Mouse (Mus musculus): Measurements from ENCODE around the gene Mdm2. TPM values are rescaled to one million over a fixed set of nuclear protein-coding genes. Genes with fewer than 3 reads are reported as not detected.

Gene Mdm2
- polyA plus RNA-seq, 1 experiment from 2014 or later = 48.4 TPM

- WGBS = 97% methylated on average over 6 of the region's 6 CpGs
- ATAC-seq (ENCODE audit: low FRiP score) (no peak), DNase-seq (ENCODE audit: low spot score) (no peak)
- H3K27ac ChIP-seq = no peak overlapping the region
- H3K36me3 ChIP-seq (replicated peaks; ENCODE audit: control insufficient read depth, insufficient read depth) = peaks cover 94% of the 10 kb centered on the region
- H3K4me2 ChIP-seq (replicated peaks) = no peak overlapping the region
- H3K9ac ChIP-seq = no peak overlapping the region
- no peaks in the 10 kb centered on the region for H3K9me3 ChIP-seq (ENCODE audit: control insufficient read depth, low read length)
- H3K4me3 ChIP-seq (replicated peaks; ENCODE audit: low read length) = no peak overlapping the region
- H3K27me3 ChIP-seq (ENCODE audit: control insufficient read depth, insufficient read depth, low read length) = no peaks in the 10 kb centered on the region
- H3K4me1 ChIP-seq (replicated peaks; ENCODE audit: control insufficient read depth, insufficient read depth, low read length) = no peaks in the 10 kb centered on the region
Measured at GRCm38 (mm10) chr10:117696827-117697560, 13.6 kb downstream of the Mdm2 start.

GRCm38 (mm10) chr10:117696021-117696826 is 14.3 kb downstream of the Mdm2 start:
- ATAC-seq (ENCODE audit: low FRiP score) (no peak), DNase-seq (ENCODE audit: low spot score) (no peak)
- Histone ChIP-seq H3K9me3 (ENCODE audit: control insufficient read depth, low read length) (no peaks in the 10 kb centered on the region), H3K4me1 (replicated peaks; ENCODE audit: control insufficient read depth, insufficient read depth, low read length) (no peaks in the 10 kb centered on the region), H3K9ac (no peak overlapping the region), H3K27ac (no peak overlapping the region), H3K4me2 (replicated peaks) (no peak overlapping the region), H3K4me3 (replicated peaks; ENCODE audit: low read length) (no peak overlapping the region), H3K27me3 (ENCODE audit: control insufficient read depth, insufficient read depth, low read length) (no peaks in the 10 kb centered on the region), H3K36me3 (replicated peaks; ENCODE audit: control insufficient read depth, insufficient read depth) (peaks cover 94% of the 10 kb centered on the region)
- 94% methylated on average over 8 of the region's 8 CpGs for WGBS

- H3K27me3 ChIP-seq (ENCODE audit: control insufficient read depth, insufficient read depth, low read length) = no peaks in the 10 kb centered on the region
- DNase-seq (ENCODE audit: low spot score) = no peak
- no peak overlapping the region for H3K9ac ChIP-seq
- ATAC-seq (ENCODE audit: low FRiP score) = no peak
- no peaks in the 10 kb centered on the region for H3K9me3 ChIP-seq (ENCODE audit: control insufficient read depth, low read length)
- no peak overlapping the region for H3K4me2 ChIP-seq (replicated peaks)
- WGBS = 96% methylated on average over 4 of the region's 4 CpGs
- H3K4me1 ChIP-seq (replicated peaks; ENCODE audit: control insufficient read depth, insufficient read depth, low read length) = no peaks in the 10 kb centered on the region
- no peak overlapping the region for H3K4me3 ChIP-seq (replicated peaks; ENCODE audit: low read length)
- peaks cover 94% of the 10 kb centered on the region for H3K36me3 ChIP-seq (replicated peaks; ENCODE audit: control insufficient read depth, insufficient read depth)
- H3K27ac ChIP-seq = no peak overlapping the region
Measured at GRCm38 (mm10) chr10:117695605-117696004, 15.0 kb downstream of the Mdm2 start.

GRCm38 (mm10) chr10:117695027-117695426 is 15.5 kb downstream of the Mdm2 start:
- H3K27me3 ChIP-seq (ENCODE audit: control insufficient read depth, insufficient read depth, low read length) = no peaks in the 10 kb centered on the region
- peaks cover 94% of the 10 kb centered on the region for H3K36me3 ChIP-seq (replicated peaks; ENCODE audit: control insufficient read depth, insufficient read depth)
- H3K4me2 ChIP-seq (replicated peaks) = no peak overlapping the region
- DNase-seq (ENCODE audit: low spot score) (no peak), ATAC-seq (ENCODE audit: low FRiP score) (no peak)
- H3K9me3 ChIP-seq (ENCODE audit: control insufficient read depth, low read length) = no peaks in the 10 kb centered on the region
- no peaks in the 10 kb centered on the region for H3K4me1 ChIP-seq (replicated peaks; ENCODE audit: control insufficient read depth, insufficient read depth, low read length)
- H3K27ac ChIP-seq = no peak overlapping the region
- WGBS = 96% methylated on average over 4 of the region's 4 CpGs
- H3K4me3 ChIP-seq (replicated peaks; ENCODE audit: low read length) = no peak overlapping the region
- H3K9ac ChIP-seq = no peak overlapping the region

DNA sequence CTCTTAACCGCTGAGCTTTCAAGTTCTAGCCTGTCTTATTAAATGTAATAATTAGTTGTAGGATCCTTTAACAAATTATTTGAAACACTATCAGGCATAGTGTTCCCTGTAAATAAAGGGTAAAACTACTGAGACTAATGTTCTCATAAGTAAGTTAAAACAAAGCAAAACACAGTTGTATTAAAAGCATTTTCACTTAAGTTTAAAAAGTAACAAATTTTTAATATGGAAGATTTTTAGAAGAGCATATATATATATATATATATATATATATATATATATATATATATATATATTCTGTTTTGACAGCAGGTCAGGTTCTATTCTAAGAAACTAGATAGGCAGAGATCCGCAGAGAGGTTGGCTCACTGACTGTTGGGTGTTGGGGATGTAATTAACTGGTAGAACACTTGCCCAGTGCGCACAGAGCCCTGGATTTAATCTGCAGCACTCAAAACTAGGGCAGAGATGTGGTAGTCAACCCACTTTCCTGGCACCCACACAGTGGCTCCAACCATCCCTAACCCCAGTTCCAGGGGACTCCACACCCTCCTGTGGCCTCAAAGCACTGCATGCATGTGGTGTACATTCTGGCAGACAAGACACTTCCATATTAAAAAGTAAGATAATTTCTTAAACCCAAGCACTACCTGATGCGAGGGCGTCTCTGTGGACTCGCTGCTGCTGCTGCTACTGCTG is 16.2 kb downstream of the Mdm2 start:
- Histone ChIP-seq H3K27ac (no peak overlapping the region), H3K4me3 (replicated peaks; ENCODE audit: low read length) (no peak overlapping the region), H3K9me3 (ENCODE audit: control insufficient read depth, low read length) (no peaks in the 10 kb centered on the region), H3K27me3 (ENCODE audit: control insufficient read depth, insufficient read depth, low read length) (no peaks in the 10 kb centered on the region), H3K4me1 (replicated peaks; ENCODE audit: control insufficient read depth, insufficient read depth, low read length) (no peaks in the 10 kb centered on the region), H3K36me3 (replicated peaks; ENCODE audit: control insufficient read depth, insufficient read depth) (peaks cover 94% of the 10 kb centered on the region), H3K4me2 (replicated peaks) (no peak overlapping the region), H3K9ac (no peak overlapping the region)
- WGBS = 95% methylated on average over 6 of the region's 6 CpGs
- DNase-seq (ENCODE audit: low spot score) = no peak
- no peak for ATAC-seq (ENCODE audit: low FRiP score)

DNA sequence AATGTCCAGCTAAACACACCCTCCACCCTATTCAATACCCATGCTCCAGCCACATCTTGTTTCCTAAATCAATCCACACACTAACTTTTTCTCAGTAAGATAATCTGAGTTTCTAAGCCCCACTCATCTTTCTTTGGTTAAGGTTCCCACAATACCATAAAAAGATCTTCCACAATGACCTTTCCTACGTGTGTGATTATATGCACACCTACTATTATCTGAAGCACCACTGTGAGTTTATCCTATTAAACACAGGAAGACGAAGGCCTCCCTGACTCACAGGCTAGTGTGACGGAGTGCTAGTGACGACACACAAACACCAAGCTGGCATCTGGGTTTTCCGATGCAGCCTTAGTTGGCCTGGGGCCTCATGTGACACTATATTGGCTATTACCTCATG is 17.6 kb downstream of the Mdm2 start:
- DNase-seq (ENCODE audit: low spot score) (no peak), ATAC-seq (ENCODE audit: low FRiP score) (no peak)
- H3K4me1 ChIP-seq (replicated peaks; ENCODE audit: control insufficient read depth, insufficient read depth, low read length) = no peaks in the 10 kb centered on the region
- no peaks in the 10 kb centered on the region for H3K27me3 ChIP-seq (ENCODE audit: control insufficient read depth, insufficient read depth, low read length)
- peaks cover 93% of the 10 kb centered on the region for H3K36me3 ChIP-seq (replicated peaks; ENCODE audit: control insufficient read depth, insufficient read depth)
- H3K4me3 ChIP-seq (replicated peaks; ENCODE audit: low read length) = no peak overlapping the region
- H3K9ac ChIP-seq = no peak overlapping the region
- no peak overlapping the region for H3K4me2 ChIP-seq (replicated peaks)
- H3K27ac ChIP-seq = no peak overlapping the region
- H3K9me3 ChIP-seq (ENCODE audit: control insufficient read depth, low read length) = no peaks in the 10 kb centered on the region
- 96% methylated on average over 5 of the region's 5 CpGs for WGBS

DNA sequence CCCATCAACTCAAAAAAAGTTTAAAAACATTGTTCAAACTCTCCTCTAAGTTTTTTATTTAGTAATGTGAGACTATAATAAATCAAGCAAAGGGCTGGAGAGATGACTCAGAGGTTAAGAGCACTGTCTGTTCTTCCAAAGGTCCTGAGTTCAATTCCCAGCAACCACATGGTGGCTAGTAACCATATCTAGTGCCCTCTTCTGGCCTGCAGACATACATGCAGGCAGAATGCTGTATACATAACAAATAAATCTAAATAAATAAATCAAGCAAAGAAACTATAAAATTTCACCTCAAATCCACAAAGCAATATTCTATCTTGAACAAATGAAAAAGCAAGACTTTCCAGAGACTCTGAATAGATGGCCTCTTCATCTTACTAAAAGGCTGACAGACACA is 18.4 kb downstream of the Mdm2 start:
- no peak overlapping the region for H3K27ac ChIP-seq
- H3K9ac ChIP-seq = no peak overlapping the region
- no peaks in the 10 kb centered on the region for H3K27me3 ChIP-seq (ENCODE audit: control insufficient read depth, insufficient read depth, low read length)
- no peaks in the 10 kb centered on the region for H3K4me1 ChIP-seq (replicated peaks; ENCODE audit: control insufficient read depth, insufficient read depth, low read length)
- no peak overlapping the region for H3K4me3 ChIP-seq (replicated peaks; ENCODE audit: low read length)
- DNase-seq (ENCODE audit: low spot score) (no peak), ATAC-seq (ENCODE audit: low FRiP score) (no peak)
- peaks cover 91% of the 10 kb centered on the region for H3K36me3 ChIP-seq (replicated peaks; ENCODE audit: control insufficient read depth, insufficient read depth)
- no peak overlapping the region for H3K4me2 ChIP-seq (replicated peaks)
- no peaks in the 10 kb centered on the region for H3K9me3 ChIP-seq (ENCODE audit: control insufficient read depth, low read length)

DNA sequence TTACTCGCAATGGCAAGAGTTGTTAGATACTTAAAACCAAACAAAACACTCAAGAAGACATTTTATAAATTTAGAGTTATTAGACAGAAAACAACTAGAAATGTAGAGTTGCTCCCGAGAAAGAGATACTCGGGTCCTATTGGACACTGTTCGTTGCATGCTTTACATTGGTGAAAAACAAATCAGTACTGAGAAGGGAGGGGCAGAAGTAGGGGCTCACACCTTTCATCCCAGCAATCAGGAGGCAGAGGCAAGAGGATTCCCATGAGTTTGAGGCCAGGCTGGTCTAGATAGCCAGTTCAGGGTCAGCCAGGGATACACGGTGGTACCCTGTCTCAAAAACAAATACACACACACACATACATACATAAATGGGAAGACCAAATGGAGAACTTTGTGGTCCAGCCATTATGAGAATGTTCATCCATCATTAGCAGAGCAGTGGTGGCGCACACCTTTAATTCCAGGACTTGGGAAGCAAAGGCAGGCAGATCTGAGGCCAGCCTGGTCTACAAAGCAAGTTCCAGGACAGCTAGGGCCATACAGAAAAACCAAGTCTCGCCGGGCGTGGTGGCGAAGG is 19.1 kb downstream of the Mdm2 start:
- H3K27me3 ChIP-seq (ENCODE audit: control insufficient read depth, insufficient read depth, low read length) = no peaks in the 10 kb centered on the region
- WGBS = 95% methylated on average over 10 of the region's 10 CpGs
- H3K4me1 ChIP-seq (replicated peaks; ENCODE audit: control insufficient read depth, insufficient read depth, low read length) = no peaks in the 10 kb centered on the region
- no peak overlapping the region for H3K27ac ChIP-seq
- no peak overlapping the region for H3K4me3 ChIP-seq (replicated peaks; ENCODE audit: low read length)
- H3K4me2 ChIP-seq (replicated peaks) = no peak overlapping the region
- ATAC-seq (ENCODE audit: low FRiP score) = no peak
- no peak for DNase-seq (ENCODE audit: low spot score)
- peaks cover 84% of the 10 kb centered on the region for H3K36me3 ChIP-seq (replicated peaks; ENCODE audit: control insufficient read depth, insufficient read depth)
- no peak overlapping the region for H3K9ac ChIP-seq
- no peaks in the 10 kb centered on the region for H3K9me3 ChIP-seq (ENCODE audit: control insufficient read depth, low read length)

GRCm38 (mm10) chr10:117690770-117691296 is 19.7 kb downstream of the Mdm2 start:
- peaks cover 77% of the 10 kb centered on the region for H3K36me3 ChIP-seq (replicated peaks; ENCODE audit: control insufficient read depth, insufficient read depth)
- H3K9me3 ChIP-seq (ENCODE audit: control insufficient read depth, low read length) = no peaks in the 10 kb centered on the region
- no peak overlapping the region for H3K27ac ChIP-seq
- ATAC-seq (ENCODE audit: low FRiP score) (no peak), DNase-seq (ENCODE audit: low spot score) (no peak)
- no peak overlapping the region for H3K9ac ChIP-seq
- H3K4me3 ChIP-seq (replicated peaks; ENCODE audit: low read length) = no peak overlapping the region
- H3K27me3 ChIP-seq (ENCODE audit: control insufficient read depth, insufficient read depth, low read length) = no peaks in the 10 kb centered on the region
- no peaks in the 10 kb centered on the region for H3K4me1 ChIP-seq (replicated peaks; ENCODE audit: control insufficient read depth, insufficient read depth, low read length)
- H3K4me2 ChIP-seq (replicated peaks) = no peak overlapping the region
- 94% methylated on average over 3 of the region's 3 CpGs for WGBS

All from hindbrain, embryonic 14.5 days (tissue).